Mouse (Mus musculus) liver, embryonic 14.5 days (tissue): ENCODE results near the gene G6pdx. TPM values are rescaled to one million over a fixed set of nuclear protein-coding genes. Genes with fewer than 3 reads are reported as not detected.

ENCODE experiments used
- ATAC-seq: fragments of 200-750 bp; cut with Nextera tagmentation; 2 replicates; pipeline ENCODE4 v1.8.0; 2017; ENCODE audit warnings: moderate number of reproducible peaks, mild to moderate bottlenecking, moderate library complexity; ENCODE audit not compliant: insufficient read depth
- DNase-seq, 3 experiments: peaks; one replicate each; pipeline ENCODE4 v3.0.0-alpha.2; 2012 to 2013; ENCODE audit warnings: low read depth in 3 of 3, low spot score in 3 of 3
- H3K27ac ChIP-seq: fragments of 300-500 bp; sonication (generic); 2 replicates; pipeline ENCODE4 v1.5.1; 2014; ENCODE audit warnings: moderate library complexity, mild to moderate bottlenecking, control low read depth, inconsistent platforms
- H3K27me3 ChIP-seq: fragments of 300-500 bp; sonication (generic); 2 replicates; pipeline ENCODE4 v1.6.1; 2014; ENCODE audit warnings: mild to moderate bottlenecking, low read length, moderate library complexity; ENCODE audit not compliant: control insufficient read depth, insufficient read depth
- H3K36me3 ChIP-seq: fragments of 300-500 bp; sonication (generic); replicated peaks from 2 replicates; pipeline ENCODE4 v1.6.1; 2014; ENCODE audit warnings: low read depth; ENCODE audit not compliant: control insufficient read depth, insufficient read depth
- H3K4me1 ChIP-seq, 2 experiments: fragments of 200-500 bp in 1 of 2; fragments of 300-500 bp in 1 of 2; sonication (generic) in 1 of 2; replicated peaks; 2 replicates each; pipeline ENCODE4 v1.6.1; 2012 to 2014; ENCODE audit warnings: antibody characterized with exemption in 1 of 2, inconsistent platforms in 1 of 2, low read length in 1 of 2; ENCODE audit not compliant: control insufficient read depth in 2 of 2, insufficient read depth in 2 of 2
- H3K4me2 ChIP-seq: fragments of 300-500 bp; sonication (generic); 2 replicates; pipeline ENCODE4 v1.6.1; 2014; ENCODE audit warnings: low read depth, mild to moderate bottlenecking, control low read depth, moderate library complexity
- H3K4me3 ChIP-seq, 2 experiments: fragments of 200-500 bp in 1 of 2; fragments of 300-500 bp in 1 of 2; sonication (generic) in 1 of 2; 2 replicates each; pipeline ENCODE4 v1.5.1; 2012 to 2014; ENCODE audit warnings: low read depth in 2 of 2, low read length in 2 of 2, mild to moderate bottlenecking in 2 of 2, control low read depth in 1 of 2, inconsistent platforms in 1 of 2, moderate library complexity in 1 of 2; ENCODE audit not compliant: insufficient read depth in 1 of 2
- H3K9ac ChIP-seq: fragments of 300-500 bp; sonication (generic); replicated peaks from 2 replicates; pipeline ENCODE4 v1.6.1; 2014; ENCODE audit warnings: mild to moderate bottlenecking, control low read depth, moderate library complexity
- H3K9me3 ChIP-seq: fragments of 300-500 bp; sonication (generic); 2 replicates; pipeline ENCODE4 v1.6.1; 2016; ENCODE audit warnings: low read length, mixed read lengths; ENCODE audit not compliant: control insufficient read depth
- CTCF ChIP-seq: IDR thresholded peaks from 2 replicates; pipeline ENCODE4 v1.5.1; 2016; ENCODE audit warnings: antibody characterized with exemption, low read depth, control low read depth
- EP300 ChIP-seq: IDR thresholded peaks from 2 replicates; pipeline ENCODE4 v1.6.1; 2016; ENCODE audit warnings: antibody characterized with exemption, low read depth
- WGBS: fragments of 180-500 bp; shearing (Covaris S2); extraction: QIAGEN DNeasy Blood & Tissue Kit; methylation state at CpG from one replicate; pipeline ENCODE4 v1.1.7; 2014; ENCODE audit not compliant: insufficient replicate concordance; 5-methylcytosine and 5-hydroxymethylcytosine counted together
- polyA plus RNA-seq, 2 experiments: library from polyadenylated mRNA; depleted of rRNA in 1 of 2; stranded (reverse) in 1 of 2; unstranded in 1 of 2; fragments of >200 nt; fragmentation: Nextera tagmentation in 1 of 2; extraction: Ambion mirVana in 1 of 2; gene quantifications; 2 replicates each; pipeline versions ENCODE4 v1.2.1 to v1.2.3; 2012 to 2014

Gene G6pdx
- polyA plus RNA-seq, 2 experiments = 28.7 to 44.7 TPM

DNA sequence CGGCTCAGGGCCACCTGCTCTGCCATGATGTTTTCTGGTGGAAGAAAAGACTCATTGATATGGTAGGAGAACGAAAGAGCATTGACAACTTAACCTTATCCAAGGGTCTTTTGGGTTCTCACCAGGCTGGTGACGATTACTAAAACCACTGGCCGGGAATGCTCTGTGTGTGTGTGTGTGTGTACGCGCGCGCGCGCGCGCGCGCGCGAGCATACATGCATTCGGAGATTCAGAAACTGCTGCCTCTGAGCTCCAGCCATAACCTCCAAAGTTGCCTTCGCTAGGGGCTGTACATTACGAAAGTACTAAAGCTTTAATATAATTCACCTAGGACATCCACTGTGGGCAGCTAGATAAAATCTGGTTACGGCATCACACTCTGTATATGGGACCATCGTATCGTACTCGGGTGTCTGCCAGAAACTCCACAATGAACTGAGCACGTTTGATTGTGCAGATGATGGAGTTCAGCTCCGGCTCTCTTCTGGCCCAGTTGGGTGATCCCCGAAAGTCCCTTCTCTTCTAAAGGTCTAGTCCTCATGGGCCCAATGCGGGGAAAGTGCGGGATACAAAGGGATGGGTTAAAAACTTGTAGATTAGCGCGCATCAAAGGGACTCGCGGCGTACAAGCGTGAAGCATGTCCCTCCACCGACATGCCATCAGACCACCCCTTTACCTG is 708 bp downstream of the G6pdx start:
- Histone ChIP-seq H3K27me3 (no peaks in the 10 kb centered on the region), H3K9ac (peak overlapping the region; percentile 66), H3K27ac (peak overlapping the region; percentile 47), H3K4me3 (peak overlapping the region; percentile 72 to 99), H3K36me3 (peaks cover 4% of the 10 kb centered on the region), H3K4me2 (peak overlapping the region; percentile 83), H3K4me1 (peaks cover 19 to 40% of the 10 kb centered on the region in 2 experiments), H3K9me3 (no peaks in the 10 kb centered on the region)
- ATAC-seq (peak; percentile 18), DNase-seq (no peak)
- TF ChIP-seq EP300 (no peak), CTCF (no peak)
- WGBS = 20% methylated on average over 35 of the region's 35 CpGs

DNA sequence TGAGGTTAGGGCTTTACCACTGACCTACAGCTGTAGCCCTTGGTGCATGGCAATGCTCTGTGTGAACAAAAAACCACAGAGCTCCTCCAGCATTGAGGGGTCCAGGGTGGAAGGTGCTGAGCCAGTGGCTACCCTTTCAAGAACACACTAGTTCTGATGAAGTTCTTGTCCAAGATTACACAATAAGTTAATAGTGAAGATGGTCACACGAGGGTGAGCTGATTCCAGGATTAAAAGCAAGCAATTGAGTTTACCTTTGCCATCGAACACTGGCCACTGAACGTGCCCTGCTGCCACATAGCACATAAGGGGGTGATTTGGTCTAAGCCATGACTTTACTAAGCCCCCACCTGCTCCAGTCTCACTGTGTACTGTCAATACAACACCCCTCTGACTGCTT is 1.9 kb downstream of the G6pdx start:
- peak overlapping the region; percentile 90 for H3K27ac ChIP-seq
- no peak overlapping the region for H3K9ac ChIP-seq
- ATAC-seq (no peak), DNase-seq (no peak)
- H3K27me3 ChIP-seq = no peaks in the 10 kb centered on the region
- H3K36me3 ChIP-seq = no peaks in the 10 kb centered on the region; the same call in 1 of the 2 replicates
- H3K4me1 ChIP-seq = peaks cover 19 to 40% of the 10 kb centered on the region in 2 experiments
- TF ChIP-seq CTCF (no peak), EP300 (no peak)
- H3K4me3 ChIP-seq = peak overlapping the region; percentile 32 to 72
- WGBS = 82% methylated on average over 3 of the region's 3 CpGs
- H3K9me3 ChIP-seq = no peaks in the 10 kb centered on the region
- peak overlapping the region; percentile 83 for H3K4me2 ChIP-seq

DNA sequence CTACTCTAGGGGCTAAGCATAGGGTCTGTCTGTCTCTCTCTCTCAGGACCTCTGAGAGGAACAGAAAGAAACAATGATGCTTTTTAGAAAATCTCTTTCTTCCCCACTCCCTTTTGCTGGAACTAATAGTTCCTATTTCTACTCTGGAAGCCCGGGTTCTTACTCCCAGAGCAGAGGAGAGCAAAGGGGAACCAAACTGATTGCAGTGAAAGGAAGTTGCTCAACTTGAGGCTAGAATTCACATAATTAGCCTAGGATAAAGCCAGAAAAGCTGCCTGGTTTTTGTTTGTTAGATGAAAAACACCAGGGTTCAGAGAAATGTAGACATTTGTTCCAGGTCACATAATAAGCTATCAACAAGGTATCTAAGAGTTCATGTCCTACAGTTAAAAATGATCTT is 2.7 kb downstream of the G6pdx start:
- ATAC-seq = no peak
- no peak for DNase-seq

DNA sequence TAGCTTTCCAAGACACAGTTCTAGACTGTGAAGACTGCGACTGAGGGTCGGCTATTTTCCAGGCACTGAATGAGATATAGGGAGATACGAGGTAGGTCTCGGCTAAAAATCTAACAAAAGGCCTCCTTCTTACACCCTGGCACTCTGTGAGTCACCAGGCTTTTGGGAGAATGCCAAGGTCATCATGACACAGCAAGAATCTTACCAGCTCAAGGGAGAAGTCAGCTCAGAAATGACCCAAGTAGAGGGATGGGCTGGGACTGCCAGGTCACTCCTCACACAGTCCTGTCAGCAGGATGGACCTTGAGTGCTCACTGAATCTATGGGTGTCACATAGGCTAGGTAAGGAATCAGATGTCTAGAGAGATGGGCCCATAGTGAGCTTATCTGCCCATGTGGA is 3.8 kb downstream of the G6pdx start:
- H3K27ac ChIP-seq = peak overlapping the region; percentile 90
- no peaks in the 10 kb centered on the region for H3K9me3 ChIP-seq
- H3K36me3 ChIP-seq = no peaks in the 10 kb centered on the region; the same call in 1 of the 2 replicates
- ATAC-seq (peak; percentile 73), DNase-seq (peak; percentile 78)
- H3K4me3 ChIP-seq = peak overlapping the region; percentile 53 to 77
- 38% methylated on average over 4 of the region's 4 CpGs for WGBS
- TF ChIP-seq EP300 (peak; percentile 33; the same call in 1 of the 2 replicates), CTCF (no peak)
- no peaks in the 10 kb centered on the region for H3K27me3 ChIP-seq
- H3K9ac ChIP-seq = peak overlapping the region; percentile 72
- peak overlapping the region; percentile 83 for H3K4me2 ChIP-seq
- peaks cover 17 to 40% of the 10 kb centered on the region in 2 experiments for H3K4me1 ChIP-seq

More for the DNA sequence above, 2.7 kb downstream of the G6pdx start:
- Histone ChIP-seq H3K27me3 (no peaks in the 10 kb centered on the region), H3K27ac (peak overlapping the region; percentile 90), H3K9ac (peak overlapping the region; percentile 69), H3K4me3 (peak overlapping the region; percentile 53 to 59; a peak in 3 of 4 replicates), H3K4me2 (peak overlapping the region; percentile 83), H3K9me3 (no peaks in the 10 kb centered on the region), H3K4me1 (peaks cover 19 to 40% of the 10 kb centered on the region in 2 experiments), H3K36me3 (no peaks in the 10 kb centered on the region; the same call in 1 of the 2 replicates)
- TF ChIP-seq EP300 (no peak), CTCF (no peak)
- 26% methylated on average over 1 of the region's 1 CpGs for WGBS

DNA sequence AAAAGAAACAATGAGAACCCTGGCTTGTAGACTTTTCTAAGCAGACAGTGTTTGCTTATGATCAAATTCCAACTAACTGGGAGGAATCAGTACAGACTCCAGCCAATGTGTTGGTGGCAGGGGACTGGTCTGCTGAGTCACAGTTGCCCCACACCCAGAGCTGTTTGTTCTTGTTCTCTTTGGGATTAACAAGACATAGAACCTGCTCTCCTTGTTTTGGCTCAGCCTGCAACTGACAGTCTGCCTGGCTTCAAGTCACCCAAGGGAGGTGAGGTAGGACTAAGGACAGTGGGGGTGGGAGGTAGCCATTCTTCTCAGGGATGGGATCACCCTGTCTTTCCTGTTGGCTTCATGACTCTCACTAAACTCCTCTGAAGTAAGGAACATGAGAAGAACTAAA is 4.6 kb downstream of the G6pdx start:
- Histone ChIP-seq H3K4me2 (peak overlapping the region; percentile 83), H3K9ac (peak overlapping the region; percentile 72), H3K9me3 (no peaks in the 10 kb centered on the region), H3K27me3 (no peaks in the 10 kb centered on the region), H3K4me1 (peaks cover 17 to 40% of the 10 kb centered on the region in 2 experiments), H3K36me3 (no peaks in the 10 kb centered on the region; the same call in 1 of the 2 replicates), H3K27ac (peak overlapping the region; percentile 90), H3K4me3 (peak overlapping the region; percentile 53 to 77)
- DNase-seq (peak in 1 of 3 experiments; percentile 29), ATAC-seq (peak; percentile 37)
- TF ChIP-seq CTCF (no peak), EP300 (no peak)
